Mouse (Mus musculus) forebrain, embryonic 16.5 days (tissue): ENCODE measurements around the gene Dpf2. TPM values are rescaled to one million over a fixed set of nuclear protein-coding genes. Genes with fewer than 3 reads are reported as not detected.

Experiments used
- ATAC-seq: fragments of 200-750 bp; cut with Nextera tagmentation; 2 replicates; pipeline ENCODE4 v1.8.0; 2017; ENCODE audit warnings: mild to moderate bottlenecking, moderate library complexity
- H3K27ac ChIP-seq: fragments of 300-500 bp; sonication (generic); 2 replicates; pipeline ENCODE4 v1.5.1; 2014; ENCODE audit warnings: low read length, control low read depth
- H3K27me3 ChIP-seq: fragments of 300-500 bp; sonication (generic); replicated peaks from 2 replicates; pipeline ENCODE4 v1.6.1; 2014; ENCODE audit warnings: low read length; ENCODE audit not compliant: control insufficient read depth, insufficient read depth
- H3K36me3 ChIP-seq: fragments of 300-500 bp; sonication (generic); 2 replicates; pipeline ENCODE4 v1.6.1; 2014; ENCODE audit not compliant: control insufficient read depth, insufficient read depth
- H3K4me1 ChIP-seq: fragments of 300-500 bp; sonication (generic); replicated peaks from 2 replicates; pipeline ENCODE4 v1.6.1; 2014; ENCODE audit warnings: low read length; ENCODE audit not compliant: control insufficient read depth, insufficient read depth
- H3K4me2 ChIP-seq: fragments of 300-500 bp; sonication (generic); 2 replicates; pipeline ENCODE4 v1.6.1; 2014; ENCODE audit warnings: mild to moderate bottlenecking, low read length, control low read depth
- H3K4me3 ChIP-seq: fragments of 300-500 bp; sonication (generic); replicated peaks from 2 replicates; pipeline ENCODE4 v1.5.1; 2014; ENCODE audit warnings: mild to moderate bottlenecking, low read length, control low read depth
- H3K9ac ChIP-seq: fragments of 300-500 bp; sonication (generic); replicated peaks from 2 replicates; pipeline ENCODE4 v1.6.1; 2014; ENCODE audit warnings: low read depth, low read length, control low read depth
- H3K9me3 ChIP-seq: fragments of 300-500 bp; sonication (generic); 2 replicates; pipeline ENCODE4 v1.6.1; 2016; ENCODE audit warnings: low read length; ENCODE audit not compliant: control insufficient read depth
- WGBS: fragments of 180-500 bp; shearing (Covaris S2); extraction: QIAGEN DNeasy Blood & Tissue Kit; methylation state at CpG from one replicate; pipeline ENCODE4 v1.1.7; 2014; 5-methylcytosine and 5-hydroxymethylcytosine counted together
- polyA plus RNA-seq: library from polyadenylated mRNA; unstranded; fragments of >200 nt; fragmentation: Nextera tagmentation; extraction: Ambion mirVana; gene quantifications from 2 replicates; pipeline ENCODE4 v1.2.1, GENCODE M21; 2015

The Dpf2 gene
- polyA plus RNA-seq, 1 experiment from 2014 or later, result 126 TPM

DNA sequence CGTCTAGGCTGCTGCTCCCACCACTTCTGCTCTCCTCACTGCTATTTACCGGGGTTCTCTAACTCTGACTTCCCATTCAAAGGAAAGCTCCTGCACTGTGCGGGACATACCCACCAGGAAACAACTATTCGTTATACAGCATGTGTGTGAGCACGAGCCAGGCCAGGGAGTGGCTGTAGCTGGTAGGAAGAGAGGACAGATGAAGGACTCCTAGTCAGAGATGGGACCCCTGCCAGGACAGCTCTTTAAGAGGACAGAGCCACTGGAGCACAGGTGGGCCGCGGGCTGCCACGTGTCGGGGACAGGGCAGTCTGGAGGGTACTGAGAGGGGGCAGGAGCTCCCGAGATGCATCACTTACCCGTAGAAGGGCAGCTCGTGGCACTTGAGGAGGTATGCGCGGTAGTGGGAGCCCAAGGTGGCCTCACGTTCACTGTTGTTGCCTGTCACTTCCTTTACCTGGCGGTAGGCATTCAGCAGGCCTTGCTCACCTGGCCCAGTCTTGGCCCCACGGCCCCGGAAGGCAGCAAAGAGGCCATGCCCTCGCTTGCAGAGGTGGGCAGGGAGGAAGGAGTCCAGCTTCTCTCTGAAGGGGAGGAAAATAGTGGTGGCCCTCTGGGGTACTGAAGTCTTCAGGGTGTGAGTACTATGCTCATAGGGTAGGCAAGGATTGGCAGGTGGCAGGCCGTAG lies 48.0 kb downstream of the Dpf2 start:
- Histone ChIP-seq H3K27me3 (no peaks in the 10 kb centered on the region), H3K4me1 (no peaks in the 10 kb centered on the region), H3K36me3 (peaks cover 16% of the 10 kb centered on the region), H3K27ac (no peak overlapping the region), H3K4me3 (no peak overlapping the region), H3K9me3 (no peaks in the 10 kb centered on the region), H3K9ac (no peak overlapping the region), H3K4me2 (no peak overlapping the region)
- WGBS, result 86% methylated on average over 20 of the region's 20 CpGs
- ATAC-seq, result no peak

GRCm38 (mm10) chr19:5863776-5864175 lies 49.0 kb downstream of the Dpf2 start:
- H3K4me2 ChIP-seq, result no peak overlapping the region
- no peaks in the 10 kb centered on the region for H3K4me1 ChIP-seq
- no peak for ATAC-seq
- H3K27me3 ChIP-seq, result no peaks in the 10 kb centered on the region
- H3K36me3 ChIP-seq, result peaks cover 18% of the 10 kb centered on the region
- H3K4me3 ChIP-seq, result no peak overlapping the region
- H3K27ac ChIP-seq, result no peak overlapping the region
- no peaks in the 10 kb centered on the region for H3K9me3 ChIP-seq
- no peak overlapping the region for H3K9ac ChIP-seq
- WGBS, result 96% methylated on average over 5 of the region's 5 CpGs

DNA sequence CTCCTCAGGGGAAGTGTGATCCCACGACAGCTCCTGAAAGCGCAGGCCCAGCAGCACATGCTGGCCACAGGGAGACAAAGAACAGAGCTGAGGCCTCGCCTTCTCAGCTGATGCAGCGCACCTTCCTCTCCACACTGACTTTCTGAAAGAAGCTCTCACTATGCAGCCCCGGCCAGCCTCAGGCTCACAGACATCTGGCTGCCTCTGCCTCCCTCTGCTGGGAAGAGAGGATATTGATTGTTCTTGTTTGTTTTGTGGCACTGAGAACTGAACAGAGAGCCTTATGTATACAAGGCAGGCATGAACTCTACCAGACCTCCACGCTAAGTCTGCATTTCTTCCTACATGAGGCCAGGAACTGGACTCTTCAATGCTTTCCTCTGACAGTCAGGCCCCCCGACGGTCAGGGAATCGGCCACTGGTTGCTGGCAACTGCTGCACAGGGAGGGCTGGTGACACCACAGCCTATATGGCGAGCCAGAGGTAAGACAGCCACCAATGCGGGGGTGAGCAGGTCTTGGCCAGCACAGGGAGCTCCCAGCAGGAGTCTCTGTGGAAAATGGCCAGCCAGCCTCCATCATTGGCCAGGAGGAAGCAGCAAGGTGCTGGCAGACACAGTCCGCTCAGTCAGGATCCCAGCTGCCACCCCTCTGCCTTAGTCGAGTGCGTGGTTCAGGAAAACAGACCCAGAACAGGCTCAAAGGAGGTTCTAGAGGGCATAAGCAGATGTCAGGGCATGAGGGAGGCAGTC lies 50.3 kb downstream of the Dpf2 start:
- Histone ChIP-seq H3K9me3 (no peaks in the 10 kb centered on the region), H3K4me1 (no peaks in the 10 kb centered on the region), H3K9ac (no peak overlapping the region), H3K27ac (no peak overlapping the region), H3K4me3 (no peak overlapping the region), H3K4me2 (no peak overlapping the region), H3K27me3 (no peaks in the 10 kb centered on the region), H3K36me3 (peaks cover 16% of the 10 kb centered on the region)
- WGBS, result 96% methylated on average over 14 of the region's 14 CpGs
- no peak for ATAC-seq

GRCm38 (mm10) chr19:5856604-5857003 lies 56.2 kb downstream of the Dpf2 start:
- 85% methylated on average over 9 of the region's 9 CpGs for WGBS
- H3K36me3 ChIP-seq, result peaks cover 4% of the 10 kb centered on the region; the same call in 1 of the 2 replicates

DNA sequence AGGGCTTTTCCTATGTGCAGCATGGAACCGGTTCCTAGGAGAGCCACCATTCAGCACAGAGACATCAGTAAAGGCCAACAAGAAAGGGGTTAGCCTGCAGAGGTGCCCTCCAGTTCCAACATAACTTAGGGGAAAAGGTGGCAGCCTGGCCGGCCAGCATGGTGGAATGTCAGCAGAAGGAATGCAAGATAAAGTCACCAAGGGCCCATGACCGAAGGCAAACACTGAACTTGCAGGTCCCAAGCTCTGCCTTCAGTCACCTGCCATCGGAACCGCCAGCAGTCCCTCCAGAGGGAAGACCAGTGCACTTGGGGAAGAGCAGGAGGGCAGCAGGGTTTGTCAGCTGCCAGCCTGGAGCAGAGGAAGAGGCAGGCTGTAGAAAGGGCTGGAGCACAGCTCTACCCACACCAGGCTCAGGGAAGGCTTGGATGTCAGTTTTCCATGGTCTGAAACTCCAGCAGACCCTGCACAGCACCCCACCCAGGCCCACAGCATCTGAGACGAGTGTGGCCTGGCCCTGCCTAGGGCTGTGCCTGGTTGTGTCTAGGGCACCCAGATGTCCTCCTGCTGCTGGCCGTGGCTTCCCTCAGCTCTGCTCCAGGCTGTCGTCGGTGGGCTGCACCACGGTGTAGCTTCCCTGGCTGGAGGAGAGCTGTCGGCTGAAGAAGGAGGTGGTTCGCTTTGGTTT lies 60.6 kb downstream of the Dpf2 start:
- H3K4me3 ChIP-seq, result no peak overlapping the region
- H3K4me1 ChIP-seq, result peaks cover 31% of the 10 kb centered on the region
- 89% methylated on average over 12 of the region's 12 CpGs for WGBS
- H3K27me3 ChIP-seq, result no peaks in the 10 kb centered on the region
- H3K9ac ChIP-seq, result peak overlapping the region; percentile 43; the same call in 1 of the 2 replicates
- H3K27ac ChIP-seq, result no peak overlapping the region
- ATAC-seq, result no peak
- no peaks in the 10 kb centered on the region for H3K9me3 ChIP-seq
- peaks cover 2% of the 10 kb centered on the region; the same call in 1 of the 2 replicates for H3K36me3 ChIP-seq
- H3K4me2 ChIP-seq, result no peak overlapping the region

More at GRCm38 (mm10) chr19:5856604-5857003, 56.2 kb downstream of the Dpf2 start:
- ATAC-seq, result no peak
- H3K4me1 ChIP-seq, result peaks cover 2% of the 10 kb centered on the region; the same call in 1 of the 2 replicates
- no peak overlapping the region for H3K4me3 ChIP-seq
- no peak overlapping the region for H3K27ac ChIP-seq
- H3K9ac ChIP-seq, result no peak overlapping the region
- no peaks in the 10 kb centered on the region for H3K27me3 ChIP-seq
- no peaks in the 10 kb centered on the region for H3K9me3 ChIP-seq
- no peak overlapping the region for H3K4me2 ChIP-seq

DNA sequence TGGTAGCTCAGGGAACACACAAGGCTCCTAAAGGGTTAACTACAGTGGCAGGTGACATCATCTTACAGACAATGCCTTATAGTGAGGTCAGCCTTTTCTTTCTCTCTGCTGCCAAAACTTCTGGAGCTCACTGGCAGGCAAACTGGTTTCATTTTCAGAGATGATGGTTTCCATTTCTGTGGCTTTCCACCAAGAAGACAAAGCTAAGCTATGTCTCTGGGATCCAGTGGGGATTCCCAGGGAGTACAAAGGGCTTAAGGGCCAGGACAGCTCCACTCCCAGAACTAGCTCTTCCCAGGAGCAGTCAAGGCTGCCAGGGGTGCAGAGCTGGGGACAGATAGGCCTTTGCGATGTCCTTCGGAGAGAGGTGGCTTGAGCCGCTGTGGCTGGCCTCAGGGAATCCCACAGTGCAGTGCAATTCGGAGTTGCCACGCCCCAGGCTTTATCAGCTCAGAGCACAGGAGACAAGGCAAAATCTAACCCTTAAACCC lies 61.3 kb downstream of the Dpf2 start:
- Histone ChIP-seq H3K9me3 (no peaks in the 10 kb centered on the region), H3K9ac (peak overlapping the region; percentile 43), H3K27me3 (no peaks in the 10 kb centered on the region), H3K4me3 (no peak overlapping the region), H3K4me2 (no peak overlapping the region), H3K27ac (no peak overlapping the region), H3K4me1 (peaks cover 37% of the 10 kb centered on the region), H3K36me3 (peaks cover 2% of the 10 kb centered on the region; the same call in 1 of the 2 replicates)
- 50% methylated on average over 5 of the region's 5 CpGs for WGBS
- no peak for ATAC-seq

DNA sequence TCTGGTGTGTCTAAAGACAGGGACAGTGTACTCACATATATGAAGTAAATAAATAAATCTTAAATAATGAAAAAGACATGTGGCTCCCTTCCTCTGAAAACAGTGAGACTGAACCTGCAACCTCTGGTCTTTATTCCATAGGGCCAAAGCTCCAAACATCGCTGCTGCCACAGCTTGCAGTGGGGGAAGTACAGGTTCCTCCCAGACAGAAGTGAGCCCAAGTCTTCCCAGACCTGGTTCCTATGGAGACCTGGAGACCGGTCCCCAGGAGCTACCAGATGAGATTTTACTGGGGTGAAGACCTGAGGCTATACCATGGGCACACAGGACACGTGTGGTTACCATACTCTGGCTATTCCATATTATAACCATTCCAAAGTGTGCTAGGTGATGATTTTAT lies 62.0 kb downstream of the Dpf2 start:
- peaks cover 43% of the 10 kb centered on the region for H3K4me1 ChIP-seq
- 84% methylated on average over 3 of the region's 3 CpGs for WGBS
- no peak for ATAC-seq

DNA sequence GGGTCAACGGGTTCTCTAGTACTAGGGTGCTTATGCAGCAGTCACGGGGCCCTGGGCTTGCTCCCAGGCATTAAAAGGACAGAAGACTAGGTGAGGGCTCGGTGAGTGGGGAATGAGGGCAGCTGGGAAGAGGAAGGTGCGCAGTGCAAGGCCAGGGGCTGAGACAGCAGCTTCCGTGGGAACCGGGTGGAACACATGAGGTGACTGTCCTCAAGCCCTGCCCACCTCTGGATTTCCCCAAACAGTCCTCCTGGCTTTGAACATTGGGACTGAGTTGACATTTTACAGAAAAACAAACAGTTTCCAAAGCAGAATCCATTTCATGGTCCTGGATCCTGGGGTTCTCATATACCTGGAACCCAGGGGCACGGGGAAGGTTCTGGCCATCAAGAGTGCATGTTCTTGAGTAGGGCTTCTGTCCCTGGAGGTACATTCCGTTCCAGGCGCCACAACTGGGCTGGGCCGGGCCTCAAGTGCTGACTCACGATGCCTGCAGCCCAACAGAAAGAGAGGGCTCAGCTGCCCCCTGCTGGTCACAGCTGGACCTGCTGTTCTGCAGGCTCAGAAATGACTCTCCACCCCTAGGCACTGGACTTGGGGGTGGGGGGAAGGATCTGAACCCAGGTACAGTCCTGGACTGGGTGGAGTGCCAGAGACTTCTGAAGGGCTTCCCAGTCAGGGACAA lies 62.8 kb downstream of the Dpf2 start:
- peaks cover 49% of the 10 kb centered on the region for H3K4me1 ChIP-seq
- H3K27ac ChIP-seq, result no peak overlapping the region
- H3K4me2 ChIP-seq, result no peak overlapping the region
- WGBS, result 29% methylated on average over 11 of the region's 11 CpGs
- peak; percentile 24 for ATAC-seq
- no peaks in the 10 kb centered on the region for H3K27me3 ChIP-seq
- no peak overlapping the region for H3K4me3 ChIP-seq
- H3K9me3 ChIP-seq, result no peaks in the 10 kb centered on the region
- H3K9ac ChIP-seq, result no peak overlapping the region
- no peaks in the 10 kb centered on the region; the same call in 1 of the 2 replicates for H3K36me3 ChIP-seq

More for the DNA sequence above, 62.0 kb downstream of the Dpf2 start:
- H3K36me3 ChIP-seq, result no peaks in the 10 kb centered on the region; the same call in 1 of the 2 replicates
- H3K27ac ChIP-seq, result no peak overlapping the region
- no peaks in the 10 kb centered on the region for H3K27me3 ChIP-seq
- H3K4me3 ChIP-seq, result no peak overlapping the region
- H3K9me3 ChIP-seq, result no peaks in the 10 kb centered on the region
- H3K9ac ChIP-seq, result no peak overlapping the region
- no peak overlapping the region for H3K4me2 ChIP-seq
